Mouse (Mus musculus) lung, embryonic 15.5 days (tissue): ENCODE measurements around the gene B4galnt2. TPM values are rescaled to one million over a fixed set of nuclear protein-coding genes. Genes with fewer than 3 reads are reported as not detected.
A peak's percentile ranks its signal among the peaks of the same experiment; 100 is the strongest.
"Not testable (repeated sequence)": the region's sequence is repeated elsewhere in the genome, so short reads cannot be mapped to it uniquely, and the experiment has no call there.

Source experiments
- ATAC-seq: fragments of 200-750 bp; cut with Nextera tagmentation; 2 replicates; pipeline ENCODE4 v1.8.0; 2017; ENCODE audit warnings: moderate number of reproducible peaks, borderline replicate concordance; ENCODE audit not compliant: low FRiP score, low TSS enrichment; ENCODE audit errors: extremely low read depth
- H3K27ac ChIP-seq: fragments of 300-500 bp; sonication (generic); 2 replicates; pipeline ENCODE4 v1.5.1; 2015; ENCODE audit warnings: moderate library complexity, mild to moderate bottlenecking, inconsistent platforms
- H3K27me3 ChIP-seq: fragments of 300-500 bp; sonication (generic); 2 replicates; pipeline ENCODE4 v1.6.1; 2015; ENCODE audit warnings: inconsistent platforms
- H3K36me3 ChIP-seq: fragments of 300-500 bp; sonication (generic); 2 replicates; pipeline ENCODE4 v1.6.1; 2015; ENCODE audit warnings: inconsistent platforms
- H3K4me1 ChIP-seq: fragments of 300-500 bp; sonication (generic); 2 replicates; pipeline ENCODE4 v1.6.1; 2015; ENCODE audit warnings: inconsistent platforms
- H3K4me2 ChIP-seq: fragments of 300-500 bp; sonication (generic); 2 replicates; pipeline ENCODE4 v1.6.1; 2015; ENCODE audit warnings: inconsistent platforms, mild to moderate bottlenecking, moderate library complexity
- H3K4me3 ChIP-seq: fragments of 300-500 bp; sonication (generic); 2 replicates; pipeline ENCODE4 v1.5.1; 2015; ENCODE audit warnings: mild to moderate bottlenecking, inconsistent platforms
- H3K9ac ChIP-seq: fragments of 300-500 bp; sonication (generic); 2 replicates; pipeline ENCODE4 v1.6.1; 2015; ENCODE audit warnings: inconsistent platforms
- H3K9me3 ChIP-seq: fragments of 300-500 bp; sonication (generic); 2 replicates; pipeline ENCODE4 v1.6.1; 2016; ENCODE audit warnings: inconsistent platforms
- WGBS: fragments of 180-500 bp; shearing (Covaris S2); methylation state at CpG from one replicate; pipeline ENCODE4 v1.1.7; 2015; 5-methylcytosine and 5-hydroxymethylcytosine counted together
- polyA plus RNA-seq: library from polyadenylated mRNA; unstranded; fragments of >200 nt; fragmentation: Nextera tagmentation; extraction: Ambion mirVana; gene quantifications from 2 replicates; pipeline ENCODE4 v1.2.1, GENCODE M21; 2015

Gene B4galnt2
- polyA plus RNA-seq: 0.13 and 0.30 TPM in 2 replicates

DNA sequence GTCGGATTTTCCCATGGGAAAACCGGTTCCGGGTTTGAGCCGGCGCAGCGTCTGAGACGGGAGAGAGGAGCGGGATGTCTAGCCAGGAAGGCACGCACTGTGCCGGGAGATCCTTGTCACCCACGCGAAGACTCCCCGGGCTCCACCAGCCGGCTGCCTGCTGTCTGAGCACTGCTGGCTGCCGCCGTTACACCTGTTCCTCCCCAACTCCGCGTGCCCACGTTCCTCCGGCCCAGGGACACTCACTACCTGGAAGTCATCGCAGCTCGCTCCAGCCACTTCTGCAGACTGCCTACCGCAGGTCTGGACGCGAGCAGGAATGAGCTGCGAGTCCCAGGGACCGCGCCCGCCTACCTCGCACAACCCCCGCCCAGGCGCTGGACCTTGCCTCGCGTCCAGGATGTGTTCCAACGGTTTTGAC, at the start of gene B4galnt2:
Gene B4galnt2 (minus strand): TSS at position 321 of the 421 bp plus-strand sequence.
- WGBS: under 1% methylated on average over 35 of the region's 35 CpGs
- H3K4me2 ChIP-seq: peak within 1 kb of the TSS; percentile 60
- peaks cover 16% of the 10 kb centered on the region for H3K4me1 ChIP-seq
- no peaks in the 10 kb centered on the region for H3K9me3 ChIP-seq
- no peak within 1 kb of the TSS for H3K27ac ChIP-seq
- H3K9ac ChIP-seq: peak within 1 kb of the TSS; percentile 2; the same call in 1 of the 2 replicates
- H3K4me3 ChIP-seq: peak within 1 kb of the TSS; percentile 32
- H3K36me3 ChIP-seq: no peaks in the 10 kb centered on the region
- no peak for ATAC-seq
- H3K27me3 ChIP-seq: peaks cover 70% of the 10 kb centered on the region

DNA sequence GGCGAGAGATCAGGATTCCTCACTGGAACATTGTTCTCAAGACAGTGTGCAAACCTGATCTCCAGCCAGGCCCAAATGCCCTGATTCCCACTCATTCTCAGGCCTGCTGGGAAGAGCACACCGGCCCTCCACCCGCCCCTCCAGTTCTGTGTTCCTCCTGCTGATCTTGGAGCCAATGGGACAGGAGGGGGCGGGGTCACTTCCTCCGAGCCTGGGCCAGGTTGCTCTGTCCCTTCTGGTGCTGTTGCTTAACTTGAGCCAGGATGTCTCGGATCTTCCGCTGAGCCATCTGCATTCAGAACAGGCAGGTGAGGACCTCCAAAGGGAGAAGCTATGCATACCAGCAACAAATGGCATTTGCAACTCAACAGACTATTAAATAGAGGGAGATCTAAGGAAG, 48.6 kb upstream of the B4galnt2 start:
- Histone ChIP-seq H3K4me1 (no peaks in the 10 kb centered on the region), H3K9me3 (no peaks in the 10 kb centered on the region), H3K9ac (no peak overlapping the region), H3K4me3 (no peak overlapping the region), H3K4me2 (no peak overlapping the region), H3K36me3 (peaks cover 78% of the 10 kb centered on the region), H3K27me3 (no peaks in the 10 kb centered on the region), H3K27ac (no peak overlapping the region)
- ATAC-seq: no peak
- 70% methylated on average over 7 of the region's 7 CpGs for WGBS

DNA sequence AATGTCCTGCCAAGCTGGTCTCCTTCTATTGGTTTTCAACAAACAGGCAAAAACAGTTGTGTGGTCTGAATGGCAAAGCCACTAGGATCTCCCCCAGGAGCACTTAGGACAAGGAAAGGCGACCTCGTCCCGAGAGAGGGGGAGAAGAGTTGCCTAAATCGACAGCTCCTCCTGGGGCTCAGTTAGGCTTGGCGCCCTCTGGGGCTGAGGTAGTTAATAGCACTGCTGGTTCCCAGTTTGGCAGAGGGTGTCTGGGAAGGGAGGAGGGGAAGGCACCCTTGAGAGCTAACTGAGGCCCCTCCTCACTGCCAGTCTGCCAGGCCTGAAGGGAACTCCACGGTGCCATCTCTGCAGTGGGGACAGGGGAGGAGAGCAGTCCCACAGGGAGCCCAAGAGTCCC, 44.5 kb upstream of the B4galnt2 start:
- Histone ChIP-seq H3K27me3 (no peaks in the 10 kb centered on the region), H3K9ac (no peak overlapping the region), H3K9me3 (no peaks in the 10 kb centered on the region), H3K4me1 (no peaks in the 10 kb centered on the region), H3K4me2 (no peak overlapping the region), H3K27ac (no peak overlapping the region), H3K36me3 (peaks cover 37% of the 10 kb centered on the region), H3K4me3 (no peak overlapping the region)
- no peak for ATAC-seq
- WGBS: 51% methylated on average over 6 of the region's 6 CpGs

DNA sequence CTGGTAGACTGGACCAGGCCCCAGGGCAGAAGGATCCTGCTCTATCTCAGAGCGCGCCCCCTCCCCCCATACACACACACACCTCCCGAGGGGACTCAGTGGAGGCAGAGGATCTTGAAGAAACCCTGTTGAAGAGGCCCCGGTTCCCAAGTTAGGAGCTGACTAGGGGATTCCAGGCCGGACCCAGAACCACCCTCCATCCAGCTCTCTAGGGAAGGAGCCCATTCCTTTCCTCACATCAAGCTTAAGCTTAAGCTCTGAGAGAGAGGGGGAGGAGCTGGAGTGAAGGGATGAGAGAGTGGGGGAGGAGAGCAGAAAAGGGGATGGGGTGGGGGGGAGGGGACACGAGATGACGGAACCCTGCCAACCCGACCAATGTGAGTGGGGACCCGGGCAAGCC, 43.6 kb upstream of the B4galnt2 start:
- WGBS: 59% methylated on average over 9 of the region's 9 CpGs
- H3K9ac ChIP-seq: no peak overlapping the region
- H3K4me1 ChIP-seq: no peaks in the 10 kb centered on the region
- H3K9me3 ChIP-seq: no peaks in the 10 kb centered on the region
- H3K4me2 ChIP-seq: no peak overlapping the region
- H3K36me3 ChIP-seq: peaks cover 29% of the 10 kb centered on the region
- H3K4me3 ChIP-seq: no peak overlapping the region
- no peak for ATAC-seq
- no peak overlapping the region for H3K27ac ChIP-seq
- H3K27me3 ChIP-seq: no peaks in the 10 kb centered on the region

DNA sequence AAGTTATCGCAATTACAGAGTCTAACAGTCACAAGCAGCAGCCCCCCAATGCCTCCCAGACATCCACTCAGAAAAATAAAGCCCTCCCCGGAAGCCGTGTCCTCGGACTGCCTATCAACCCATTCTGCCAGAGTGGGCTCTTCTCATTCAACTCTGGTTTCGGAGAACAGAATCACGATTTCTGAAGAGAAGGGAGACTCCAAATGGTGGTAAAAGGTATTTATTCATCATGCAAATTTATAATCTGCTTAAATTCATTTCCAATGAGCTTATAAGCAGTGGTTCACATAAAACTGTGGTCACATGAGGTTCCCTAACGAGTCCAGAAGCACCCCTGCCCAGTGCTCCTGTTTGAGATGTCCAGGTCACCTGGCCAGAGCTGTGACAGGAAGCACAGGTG, 42.7 kb upstream of the B4galnt2 start:
- Histone ChIP-seq H3K4me1 (no peaks in the 10 kb centered on the region), H3K27ac (no peak overlapping the region), H3K9me3 (no peaks in the 10 kb centered on the region), H3K4me3 (no peak overlapping the region), H3K27me3 (no peaks in the 10 kb centered on the region), H3K36me3 (peaks cover 21% of the 10 kb centered on the region), H3K4me2 (peak overlapping the region; percentile 23; the same call in 1 of the 2 replicates), H3K9ac (no peak overlapping the region)
- 58% methylated on average over 7 of the region's 7 CpGs for WGBS
- ATAC-seq: no peak

DNA sequence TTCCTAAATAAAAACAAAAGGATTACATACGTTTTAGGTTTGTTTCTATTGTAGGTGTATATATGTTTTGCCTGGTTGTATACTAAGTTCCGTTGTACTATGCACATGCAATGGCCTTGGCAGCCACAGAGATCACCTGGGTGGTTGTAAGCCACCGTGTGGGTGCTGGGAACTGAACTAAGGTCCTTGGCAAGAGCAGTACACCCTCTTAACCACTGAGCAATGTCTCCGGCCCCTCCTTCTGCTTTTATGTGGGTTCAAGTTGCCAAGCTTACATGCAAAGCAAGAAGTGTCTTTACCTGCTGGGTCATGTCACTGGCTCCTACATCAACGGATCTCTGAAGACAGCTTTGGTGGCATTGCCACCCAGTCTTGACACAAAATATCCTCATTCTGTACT, 38.6 kb upstream of the B4galnt2 start:
- H3K9ac ChIP-seq: no peak overlapping the region
- no peaks in the 10 kb centered on the region for H3K4me1 ChIP-seq
- H3K27me3 ChIP-seq: no peaks in the 10 kb centered on the region
- no peak overlapping the region for H3K4me3 ChIP-seq
- H3K27ac ChIP-seq: no peak overlapping the region
- ATAC-seq: no peak
- WGBS: 84% methylated on average over 5 of the region's 5 CpGs
- no peaks in the 10 kb centered on the region for H3K9me3 ChIP-seq
- H3K36me3 ChIP-seq: no peaks in the 10 kb centered on the region
- H3K4me2 ChIP-seq: no peak overlapping the region

DNA sequence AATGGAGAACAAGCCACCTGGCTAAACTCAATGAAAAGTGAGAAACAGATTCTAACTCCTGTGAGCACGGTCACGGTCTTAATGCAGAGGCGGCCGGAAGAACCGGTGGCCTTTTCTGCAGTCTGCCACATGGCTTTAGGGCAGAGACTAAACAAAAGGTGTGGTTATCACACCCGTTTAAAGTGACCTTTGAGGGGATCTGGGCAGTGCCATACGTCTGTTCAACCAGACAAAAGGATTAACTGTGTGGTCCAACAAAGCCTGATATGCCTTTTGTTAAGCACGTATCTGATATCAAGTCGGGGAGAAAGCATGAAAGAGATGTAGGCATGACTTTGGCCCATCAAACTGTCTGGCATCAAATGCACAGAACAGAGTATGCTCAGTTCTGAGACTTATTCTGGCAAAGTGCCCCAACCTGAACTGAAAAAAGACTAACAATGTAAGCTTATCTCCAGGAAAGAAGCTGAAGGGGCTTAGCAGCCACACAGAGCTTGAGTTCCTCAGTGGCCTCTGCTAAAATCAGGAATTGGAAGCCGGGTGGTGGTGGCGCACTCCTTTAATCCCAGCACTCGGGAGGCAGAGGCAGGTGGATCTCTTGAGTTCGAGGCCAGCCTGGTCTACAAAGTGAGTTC, 31.3 kb upstream of the B4galnt2 start:
- Histone ChIP-seq H3K4me2 (no peak overlapping the region), H3K36me3 (no peaks in the 10 kb centered on the region), H3K9me3 (no peaks in the 10 kb centered on the region), H3K27ac (no peak overlapping the region), H3K9ac (no peak overlapping the region), H3K4me1 (no peaks in the 10 kb centered on the region), H3K27me3 (no peaks in the 10 kb centered on the region), H3K4me3 (no peak overlapping the region)
- WGBS: 75% methylated on average over 13 of the region's 13 CpGs
- no peak for ATAC-seq

DNA sequence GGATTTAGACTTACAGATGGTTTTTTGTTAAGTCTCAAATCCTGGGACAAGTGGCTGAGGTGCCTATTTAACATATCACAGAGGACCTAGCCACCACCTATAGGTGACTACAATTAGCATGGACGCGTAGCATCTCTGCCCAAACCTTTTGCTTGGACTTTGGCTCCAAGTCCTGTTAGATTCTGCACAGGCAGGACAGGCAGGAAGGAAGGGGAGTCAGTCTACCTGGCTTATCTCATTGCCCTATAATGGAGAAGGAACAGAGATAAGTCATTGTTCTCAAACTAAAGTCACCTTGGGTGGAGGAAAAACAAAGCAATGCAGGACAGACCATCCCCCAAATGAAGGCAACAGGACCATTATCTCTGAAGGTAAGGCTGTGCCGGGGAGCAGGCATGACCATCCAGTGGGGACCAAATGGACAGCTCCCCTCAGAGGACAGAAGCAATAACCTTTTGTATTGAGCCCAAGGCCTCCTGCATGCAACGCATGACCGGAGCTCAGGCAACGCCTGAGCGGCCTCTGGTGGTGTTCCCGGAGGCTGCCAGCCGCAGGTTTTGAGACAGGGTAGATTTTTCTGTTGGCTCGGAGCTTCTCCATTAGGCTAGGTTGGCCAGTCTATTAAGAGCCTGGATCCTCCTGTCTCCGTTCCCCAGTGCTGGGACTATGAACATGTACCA, 25.3 kb upstream of the B4galnt2 start:
- 36% methylated on average over 11 of the region's 11 CpGs for WGBS
- no peak overlapping the region for H3K4me3 ChIP-seq
- ATAC-seq: no peak
- no peak overlapping the region for H3K4me2 ChIP-seq
- no peak overlapping the region for H3K9ac ChIP-seq
- H3K27me3 ChIP-seq: no peaks in the 10 kb centered on the region
- no peak overlapping the region for H3K27ac ChIP-seq
- H3K9me3 ChIP-seq: no peaks in the 10 kb centered on the region
- no peaks in the 10 kb centered on the region for H3K36me3 ChIP-seq
- H3K4me1 ChIP-seq: no peaks in the 10 kb centered on the region

DNA sequence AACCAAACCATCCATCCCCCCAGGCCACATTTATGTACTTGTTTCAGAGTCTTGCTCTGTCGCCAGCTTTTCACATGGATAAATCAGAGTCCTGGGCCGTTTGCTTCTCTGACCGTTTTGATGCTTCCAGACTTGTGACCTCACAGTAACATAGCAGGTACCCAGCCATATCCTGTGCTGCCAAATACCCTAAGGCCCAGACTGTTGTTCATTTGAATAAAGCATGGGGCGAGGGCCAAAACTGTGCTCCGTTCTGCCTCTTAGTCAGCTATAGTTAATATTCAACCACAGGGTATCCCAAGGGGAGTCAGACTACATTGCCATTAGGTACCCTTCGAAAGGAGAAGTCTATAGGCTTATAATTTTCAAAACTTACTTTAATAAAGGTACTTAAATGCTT, 21.7 kb upstream of the B4galnt2 start:
- 77% methylated on average over 6 of the region's 6 CpGs for WGBS
- Histone ChIP-seq H3K4me3 (no peak overlapping the region), H3K36me3 (no peaks in the 10 kb centered on the region), H3K27ac (no peak overlapping the region), H3K4me1 (no peaks in the 10 kb centered on the region), H3K27me3 (no peaks in the 10 kb centered on the region), H3K9ac (no peak overlapping the region), H3K4me2 (no peak overlapping the region), H3K9me3 (no peaks in the 10 kb centered on the region)
- ATAC-seq: no peak

DNA sequence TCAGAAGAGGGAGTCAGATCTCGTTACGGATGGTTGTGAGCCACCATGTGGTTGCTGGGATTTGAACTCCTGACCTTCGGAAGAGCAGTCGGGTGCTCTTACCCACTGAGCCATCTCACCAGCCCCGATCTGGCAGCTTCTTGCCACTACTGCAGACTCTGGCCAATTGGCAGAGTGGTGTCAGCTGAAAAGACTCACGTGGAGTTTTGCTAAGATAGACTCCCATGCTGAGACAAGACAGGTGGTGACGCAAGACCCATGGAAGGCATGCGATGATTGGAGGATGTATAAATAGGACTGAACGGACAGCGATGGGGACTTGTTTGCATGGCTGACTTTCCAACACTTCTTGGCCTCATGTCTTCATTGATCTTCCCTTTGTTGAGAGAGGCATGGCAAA, 17.5 kb upstream of the B4galnt2 start:
- not testable (repeated sequence) for H3K27me3 ChIP-seq, H3K4me2 ChIP-seq, H3K4me1 ChIP-seq, H3K9me3 ChIP-seq, H3K36me3 ChIP-seq, H3K9ac ChIP-seq, H3K27ac ChIP-seq, H3K4me3 ChIP-seq, ATAC-seq
- 82% methylated on average over 8 of the region's 10 CpGs for WGBS

DNA sequence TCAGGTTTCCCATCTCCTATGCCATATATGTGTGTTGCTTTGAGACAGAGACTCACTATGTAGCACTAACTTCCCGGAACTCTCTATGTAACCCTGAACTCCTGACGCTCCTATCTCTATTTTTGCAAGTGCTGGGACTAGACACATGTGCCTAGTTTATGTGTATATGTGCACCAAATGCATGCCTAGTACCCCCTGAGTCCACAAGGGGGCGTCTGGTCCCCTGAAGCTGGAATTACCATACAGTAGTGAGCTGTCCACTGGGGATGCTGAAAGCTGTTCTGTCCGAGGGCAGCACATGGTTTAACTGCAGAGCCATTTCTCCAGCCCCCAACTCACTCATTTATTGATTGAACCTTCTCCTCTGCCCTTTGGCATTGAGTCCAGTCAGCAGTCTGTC, 11.7 kb upstream of the B4galnt2 start:
- H3K9ac ChIP-seq: no peak overlapping the region
- 63% methylated on average over 4 of the region's 4 CpGs for WGBS
- peaks cover 11% of the 10 kb centered on the region for H3K27me3 ChIP-seq
- H3K9me3 ChIP-seq: no peaks in the 10 kb centered on the region
- no peaks in the 10 kb centered on the region for H3K36me3 ChIP-seq
- no peak overlapping the region for H3K27ac ChIP-seq
- H3K4me2 ChIP-seq: no peak overlapping the region
- ATAC-seq: no peak
- no peak overlapping the region for H3K4me3 ChIP-seq
- H3K4me1 ChIP-seq: 0 out of 2 replicates have a peak, but pooled peaks cover 3% of the 10 kb centered on the region

DNA sequence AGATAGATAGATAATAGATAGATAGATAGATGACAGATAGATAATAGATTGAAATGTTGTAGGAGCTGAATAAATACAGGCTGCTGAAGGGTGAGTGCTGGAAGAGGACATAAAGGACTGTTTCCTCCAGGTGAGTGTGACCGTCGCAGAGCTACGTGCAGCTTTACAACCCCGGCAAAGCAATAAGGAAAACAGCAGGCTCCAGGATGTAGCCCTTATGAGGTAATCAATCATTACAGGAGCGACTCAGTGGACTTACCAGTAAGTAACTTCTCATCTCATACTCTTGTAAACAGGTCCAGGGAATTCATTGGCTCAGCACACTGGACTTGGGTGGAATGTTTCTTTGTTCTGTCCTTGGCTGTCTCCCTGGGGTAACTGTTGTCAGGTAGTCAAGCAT, 11.3 kb upstream of the B4galnt2 start:
- Histone ChIP-seq H3K4me3 (no peak overlapping the region), H3K9ac (no peak overlapping the region), H3K4me1 (0 out of 2 replicates have a peak, but pooled peaks cover 3% of the 10 kb centered on the region), H3K27me3 (peaks cover 12% of the 10 kb centered on the region), H3K4me2 (no peak overlapping the region), H3K27ac (no peak overlapping the region), H3K9me3 (no peaks in the 10 kb centered on the region), H3K36me3 (no peaks in the 10 kb centered on the region)
- ATAC-seq: no peak
- WGBS: 83% methylated on average over 5 of the region's 5 CpGs
